Mouse (Mus musculus) kidney, adult 2 months (tissue): Measurements from ENCODE around the gene Sirt3.

Experiments used
- CTCF ChIP-seq: fragments of 200-500 bp; conservative IDR thresholded peaks from 2 replicates; pipeline ENCODE4 v1.5.1; 2011; ENCODE audit warnings: low read depth, mild to moderate bottlenecking, control low read depth, low read length, moderate library complexity, mixed read lengths; ENCODE audit not compliant: insufficient read depth, insufficient read length
- POLR2A ChIP-seq: fragments of 200-500 bp; IDR thresholded peaks from one replicate; pipeline ENCODE4 v1.6.1; 2011; ENCODE audit warnings: low read depth, low read length, control low read depth

DNA sequence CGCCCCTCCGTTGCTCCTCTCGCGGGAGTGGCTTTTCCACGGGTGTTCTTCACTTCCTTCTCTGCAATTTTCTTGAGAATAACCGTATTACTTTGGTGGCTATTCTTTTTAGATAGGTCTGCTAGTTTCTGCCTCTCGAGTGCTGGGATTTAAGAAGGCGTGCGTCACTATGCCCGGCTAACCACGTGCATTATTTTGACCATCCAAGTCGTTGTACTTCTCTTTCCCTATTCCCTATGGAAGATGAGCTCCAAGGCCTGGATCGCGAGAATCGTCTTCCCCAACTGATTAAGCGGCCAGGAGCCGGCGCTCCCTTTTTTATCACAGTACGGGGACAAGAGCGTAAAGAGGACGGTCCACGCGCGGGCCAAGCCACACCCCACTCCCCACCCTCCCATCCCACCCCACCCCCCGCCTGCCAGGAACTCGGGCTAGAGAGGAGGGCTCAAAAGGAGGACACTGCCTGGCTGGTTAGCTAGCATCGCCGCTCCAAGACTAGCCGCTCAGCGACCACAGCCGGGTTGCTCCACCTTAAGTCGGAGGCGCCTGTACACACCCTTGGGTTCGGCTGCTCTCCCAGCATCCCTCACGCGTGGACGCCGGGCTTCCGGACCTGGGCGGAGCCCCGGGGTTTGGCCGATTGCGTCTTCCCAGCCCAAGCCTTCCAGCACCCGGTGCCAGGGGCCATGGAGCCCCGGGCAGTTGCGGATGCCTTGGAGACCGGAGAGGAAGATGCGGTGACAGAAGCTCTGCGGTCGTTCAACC lies 25.1 kb downstream of the Sirt3 start, which contains the start of gene Ric8a:
- TF ChIP-seq CTCF = no peak
- TF ChIP-seq POLR2A = peak; percentile 65
